Mouse (Mus musculus) liver, embryonic 11.5 days (tissue): ENCODE measurements at regions not wholly inside any gene's neighbourhood (a gene's known extent, or its start where the extent isn't known, plus 50 kb on each side); places are given as distances from the start of the nearest gene placed in this dataset.
A peak's percentile ranks its signal among the peaks of the same experiment; 100 is the strongest.

ENCODE experiments used
- ATAC-seq: fragments of 200-750 bp; cut with Nextera tagmentation; replicated peaks from 2 replicates; pipeline ENCODE4 v1.8.0; 2017; ENCODE audit warnings: moderate number of reproducible peaks, mild to moderate bottlenecking, moderate TSS enrichment, moderate library complexity; ENCODE audit not compliant: low FRiP score
- DNase-seq: peaks from one replicate; pipeline ENCODE4 v3.0.0-alpha.2; 2017; ENCODE audit warnings: low spot score
- H3K27ac ChIP-seq: fragments of 300-500 bp; sonication (generic); 2 replicates; pipeline ENCODE4 v1.5.1; 2014; ENCODE audit warnings: mild to moderate bottlenecking, low read depth, low read length, control low read depth
- H3K27me3 ChIP-seq: fragments of 300-500 bp; sonication (generic); replicated peaks from 2 replicates; pipeline ENCODE4 v1.6.1; 2014; ENCODE audit warnings: low read length, mixed read lengths; ENCODE audit not compliant: control insufficient read depth, insufficient read depth
- H3K36me3 ChIP-seq: fragments of 300-500 bp; sonication (generic); 2 replicates; pipeline ENCODE4 v1.6.1; 2014; ENCODE audit warnings: mild to moderate bottlenecking, low read length, moderate library complexity, mixed read lengths; ENCODE audit not compliant: control insufficient read depth, insufficient read depth
- H3K4me1 ChIP-seq: fragments of 300-500 bp; sonication (generic); replicated peaks from 2 replicates; pipeline ENCODE4 v1.6.1; 2014; ENCODE audit warnings: low read length, mixed read lengths; ENCODE audit not compliant: control insufficient read depth, insufficient read depth
- H3K4me2 ChIP-seq: fragments of 300-500 bp; sonication (generic); 2 replicates; pipeline ENCODE4 v1.6.1; 2014; ENCODE audit warnings: mild to moderate bottlenecking, control low read depth, moderate library complexity
- H3K4me3 ChIP-seq: fragments of 300-500 bp; sonication (generic); 2 replicates; pipeline ENCODE4 v1.5.1; 2014; ENCODE audit warnings: low read depth, low read length, control low read depth
- H3K9ac ChIP-seq: fragments of 300-500 bp; sonication (generic); 2 replicates; pipeline ENCODE4 v1.6.1; 2014; ENCODE audit warnings: low read depth, low read length, control low read depth
- H3K9me3 ChIP-seq: fragments of 300-500 bp; sonication (generic); 2 replicates; pipeline ENCODE4 v1.6.1; 2016; ENCODE audit warnings: low read length, inconsistent platforms, mixed read lengths; ENCODE audit not compliant: control insufficient read depth
- WGBS: fragments of 180-500 bp; shearing (Covaris S2); extraction: QIAGEN DNeasy Blood & Tissue Kit; methylation state at CpG from one replicate; pipeline ENCODE4 v1.1.7; 2014; 5-methylcytosine and 5-hydroxymethylcytosine counted together

DNA sequence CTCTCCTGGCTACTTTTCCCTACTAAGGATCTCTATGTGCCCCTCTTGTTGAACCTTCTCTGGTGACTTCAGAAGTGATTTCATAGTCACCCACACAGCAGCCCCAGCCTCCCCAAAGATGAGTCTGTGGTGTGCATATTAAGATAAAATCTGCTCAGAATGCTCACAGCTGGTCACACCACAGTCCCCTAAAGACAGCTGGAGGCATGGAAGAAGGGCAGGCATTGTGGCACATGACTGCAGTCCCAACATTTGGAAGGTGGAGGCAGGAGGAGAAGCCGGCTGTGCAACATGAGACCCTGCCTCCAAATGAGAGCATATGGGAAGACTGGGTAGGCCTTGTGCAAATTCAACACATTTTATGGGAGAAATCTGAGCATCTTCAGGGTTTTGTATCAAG lies 70.0 kb upstream of the Cplx2 start:
- no peak overlapping the region for H3K9ac ChIP-seq
- peaks cover 27% of the 10 kb centered on the region for H3K27me3 ChIP-seq
- peaks cover 3% of the 10 kb centered on the region; the same call in 1 of the 2 replicates for H3K4me1 ChIP-seq
- DNase-seq (no peak), ATAC-seq (no peak)
- no peak overlapping the region for H3K27ac ChIP-seq
- no peaks in the 10 kb centered on the region for H3K36me3 ChIP-seq
- H3K4me3 ChIP-seq, result no peak overlapping the region
- no peaks in the 10 kb centered on the region for H3K9me3 ChIP-seq
- 82% methylated on average over 1 of the region's 1 CpGs for WGBS
- H3K4me2 ChIP-seq, result no peak overlapping the region

GRCm38 (mm10) chr13:54301677-54302076 lies 69.5 kb upstream of the Cplx2 start:
- WGBS, result 31% methylated on average over 6 of the region's 6 CpGs
- no peaks in the 10 kb centered on the region for H3K9me3 ChIP-seq
- peaks cover 3% of the 10 kb centered on the region; the same call in 1 of the 2 replicates for H3K4me1 ChIP-seq
- no peaks in the 10 kb centered on the region for H3K36me3 ChIP-seq
- peaks cover 27% of the 10 kb centered on the region for H3K27me3 ChIP-seq
- H3K4me3 ChIP-seq, result no peak overlapping the region; the same call in 1 of the 2 replicates
- no peak for ATAC-seq
- H3K9ac ChIP-seq, result no peak overlapping the region
- no peak overlapping the region for H3K27ac ChIP-seq
- no peak for DNase-seq
- H3K4me2 ChIP-seq, result peak overlapping the region; percentile 90

DNA sequence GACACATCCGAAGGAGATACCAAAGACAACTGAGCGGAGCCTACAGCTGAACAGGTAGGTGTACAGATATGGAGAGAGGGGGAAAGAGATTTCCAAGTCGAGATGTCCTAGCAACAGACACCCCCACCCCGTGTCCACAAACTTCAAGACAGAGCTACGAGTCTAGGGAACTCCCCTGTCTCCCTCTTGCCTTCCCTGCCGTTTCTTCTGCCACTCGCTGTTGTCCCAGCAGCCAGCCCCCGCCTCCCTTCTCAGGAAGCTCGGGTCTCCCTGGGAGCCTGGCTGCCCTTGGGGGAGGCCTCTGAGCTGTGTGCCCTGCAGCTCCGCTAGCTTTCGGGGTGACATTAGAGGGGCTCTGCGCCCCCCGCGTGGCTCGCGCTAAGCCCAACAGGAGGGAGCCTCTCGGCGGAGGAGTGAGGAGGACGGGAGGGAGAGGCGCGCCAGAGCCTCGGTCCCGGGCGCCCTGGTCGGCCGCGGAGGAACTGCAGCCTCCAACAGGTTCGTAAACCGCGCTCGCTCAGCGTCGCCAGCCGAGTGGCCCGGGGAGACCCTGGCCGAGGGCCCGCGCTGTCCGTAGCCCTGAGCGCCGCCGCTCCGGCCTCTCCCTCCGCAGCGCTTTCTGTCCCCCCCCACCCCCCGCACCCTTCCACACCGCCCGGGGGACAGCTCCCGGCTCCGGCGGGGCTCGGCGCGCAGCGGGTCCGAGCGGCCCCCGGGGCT lies 68.6 kb upstream of the Cplx2 start:
- 2% methylated on average over 58 of the region's 58 CpGs for WGBS
- Histone ChIP-seq H3K4me1 (peaks cover 3% of the 10 kb centered on the region; the same call in 1 of the 2 replicates), H3K36me3 (no peaks in the 10 kb centered on the region), H3K27me3 (peaks cover 27% of the 10 kb centered on the region), H3K4me2 (peak overlapping the region; percentile 90), H3K9ac (peak overlapping the region; percentile 74), H3K27ac (peak overlapping the region; percentile 94), H3K4me3 (peak overlapping the region; percentile 71), H3K9me3 (no peaks in the 10 kb centered on the region)
- DNase-seq, result peak; percentile 70
- peak; percentile 43 for ATAC-seq

GRCm38 (mm10) chr13:54303071-54303924 lies 67.9 kb upstream of the Cplx2 start:
- Histone ChIP-seq H3K4me3 (peak overlapping the region; percentile 71), H3K4me1 (peaks cover 3% of the 10 kb centered on the region; the same call in 1 of the 2 replicates), H3K9ac (peak overlapping the region; percentile 74), H3K9me3 (no peaks in the 10 kb centered on the region), H3K27ac (peak overlapping the region; percentile 94), H3K4me2 (peak overlapping the region; percentile 90), H3K27me3 (peaks cover 27% of the 10 kb centered on the region), H3K36me3 (no peaks in the 10 kb centered on the region)
- ATAC-seq (peak; percentile 72), DNase-seq (peak; percentile 79)
- 0% methylated on average over 52 of the region's 54 CpGs for WGBS

- Histone ChIP-seq H3K27me3 (peaks cover 27% of the 10 kb centered on the region), H3K9ac (no peak overlapping the region), H3K4me1 (peaks cover 3% of the 10 kb centered on the region; the same call in 1 of the 2 replicates), H3K27ac (no peak overlapping the region), H3K4me2 (peak overlapping the region; percentile 90), H3K4me3 (no peak overlapping the region), H3K9me3 (no peaks in the 10 kb centered on the region), H3K36me3 (no peaks in the 10 kb centered on the region)
- 68% methylated on average over 5 of the region's 5 CpGs for WGBS
- ATAC-seq (no peak), DNase-seq (no peak)
These were observed 66.9 kb upstream of the Cplx2 start for GRCm38 (mm10) chr13:54304251-54304650.

- no peak overlapping the region for H3K4me2 ChIP-seq
- no peaks in the 10 kb centered on the region for H3K27me3 ChIP-seq
- no peak overlapping the region for H3K4me3 ChIP-seq
- DNase-seq (no peak), ATAC-seq (no peak)
- H3K27ac ChIP-seq, result no peak overlapping the region
- H3K9me3 ChIP-seq, result no peaks in the 10 kb centered on the region
- H3K9ac ChIP-seq, result no peak overlapping the region
- WGBS, result 41% methylated on average over 2 of the region's 2 CpGs
- peaks cover 8% of the 10 kb centered on the region for H3K4me1 ChIP-seq
- no peaks in the 10 kb centered on the region for H3K36me3 ChIP-seq
These were observed 62.6 kb upstream of the Cplx2 start for GRCm38 (mm10) chr13:54308591-54308990.

DNA sequence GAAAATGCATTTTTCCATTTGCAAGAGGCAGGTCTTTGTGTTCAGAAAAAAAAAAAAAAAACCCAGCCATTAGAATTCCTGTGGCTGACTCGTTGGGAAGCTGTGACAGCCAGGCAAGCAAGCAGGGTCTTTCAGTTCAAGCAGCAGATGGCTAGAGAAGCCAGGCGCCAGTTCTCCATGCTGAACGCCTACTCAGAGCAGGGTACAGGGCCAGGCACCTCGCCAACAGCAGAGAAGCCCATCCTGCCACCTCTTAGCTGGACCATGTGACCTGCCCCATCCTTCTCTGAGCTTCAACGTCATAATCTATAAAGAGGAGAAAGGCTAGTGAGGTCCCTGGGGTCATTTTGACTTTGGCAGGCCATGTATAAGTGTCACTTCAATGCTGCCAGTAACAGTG lies 61.8 kb upstream of the Cplx2 start:
- 53% methylated on average over 5 of the region's 5 CpGs for WGBS
- no peaks in the 10 kb centered on the region for H3K27me3 ChIP-seq
- no peak overlapping the region for H3K27ac ChIP-seq
- H3K4me2 ChIP-seq, result no peak overlapping the region
- no peak overlapping the region for H3K9ac ChIP-seq
- no peaks in the 10 kb centered on the region for H3K36me3 ChIP-seq
- ATAC-seq, result no peak
- no peaks in the 10 kb centered on the region for H3K9me3 ChIP-seq
- H3K4me3 ChIP-seq, result no peak overlapping the region
- peaks cover 5% of the 10 kb centered on the region; the same call in 1 of the 2 replicates for H3K4me1 ChIP-seq
- DNase-seq, result no peak

DNA sequence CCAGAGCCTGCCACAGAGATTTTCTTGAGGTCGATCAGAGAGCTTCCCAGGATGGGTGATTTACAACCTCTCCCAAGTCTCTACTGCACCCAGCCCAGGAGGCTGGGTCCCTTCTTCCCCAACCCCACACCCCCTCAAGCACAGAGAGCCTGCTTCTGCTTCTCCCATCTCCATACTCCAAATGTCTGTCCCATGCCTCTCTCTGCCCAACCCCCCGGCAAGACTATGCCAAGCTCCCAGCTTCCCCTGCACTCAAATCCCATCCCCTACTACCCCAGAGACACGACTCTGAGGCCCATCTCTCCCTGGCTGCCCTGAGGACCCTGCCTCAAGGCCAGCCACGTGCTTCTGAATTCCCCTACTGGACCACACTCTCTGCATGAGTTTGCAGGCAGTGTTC lies 61.0 kb upstream of the Cplx2 start:
- Histone ChIP-seq H3K4me2 (no peak overlapping the region), H3K9ac (no peak overlapping the region), H3K27me3 (no peaks in the 10 kb centered on the region), H3K4me3 (no peak overlapping the region), H3K36me3 (no peaks in the 10 kb centered on the region), H3K4me1 (peaks cover 5% of the 10 kb centered on the region; the same call in 1 of the 2 replicates), H3K27ac (no peak overlapping the region), H3K9me3 (no peaks in the 10 kb centered on the region)
- 43% methylated on average over 4 of the region's 4 CpGs for WGBS
- DNase-seq (no peak), ATAC-seq (no peak)
